Mouse (Mus musculus) A20 (cell line): ENCODE data around the gene Gstm4.
"Not testable (repeated sequence)": the region's sequence is repeated elsewhere in the genome, so short reads cannot be mapped to it uniquely, and the experiment has no call there.

Source experiments
- DNase-seq: peaks from one replicate; pipeline ENCODE4 v3.0.0-alpha.2; 2011; ENCODE audit warnings: low read depth, low spot score

Gene Gstm4

GRCm38 (mm10) chr3:108070295-108071293 lies 25.9 kb upstream of the Gstm4 start:
- DNase-seq, result peak; percentile 73

DNA sequence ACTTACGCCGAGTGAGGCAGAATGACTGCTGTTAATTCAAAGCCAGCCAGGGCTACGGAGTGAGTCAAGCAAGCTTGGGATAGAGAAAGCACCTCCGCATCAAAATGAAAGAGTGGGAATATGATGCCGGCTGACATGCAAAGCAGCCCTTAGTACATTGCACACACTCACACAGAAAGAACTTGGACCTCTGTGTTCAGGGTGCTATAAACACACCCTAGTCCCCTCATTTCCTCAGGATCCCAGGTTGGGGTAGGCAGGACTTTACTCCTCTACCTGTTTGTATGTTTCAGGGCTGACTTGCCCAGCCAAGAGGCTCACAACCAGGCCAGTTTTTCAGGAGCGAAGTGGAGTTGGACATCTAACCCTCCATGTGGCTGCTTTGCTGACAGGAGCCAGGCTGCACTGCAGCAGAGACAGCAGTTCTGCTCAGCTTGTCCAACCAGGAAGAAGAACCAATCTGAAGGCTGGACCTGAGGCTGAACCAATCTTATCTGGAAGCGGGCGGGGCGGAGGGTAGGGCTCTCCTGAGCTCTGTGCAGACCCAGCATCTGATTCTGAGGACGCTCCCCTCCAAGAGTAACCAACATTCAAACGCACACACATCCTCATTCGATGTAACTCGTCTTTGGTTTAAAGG lies 24.7 kb upstream of the Gstm4 start:
- no peak for DNase-seq

DNA sequence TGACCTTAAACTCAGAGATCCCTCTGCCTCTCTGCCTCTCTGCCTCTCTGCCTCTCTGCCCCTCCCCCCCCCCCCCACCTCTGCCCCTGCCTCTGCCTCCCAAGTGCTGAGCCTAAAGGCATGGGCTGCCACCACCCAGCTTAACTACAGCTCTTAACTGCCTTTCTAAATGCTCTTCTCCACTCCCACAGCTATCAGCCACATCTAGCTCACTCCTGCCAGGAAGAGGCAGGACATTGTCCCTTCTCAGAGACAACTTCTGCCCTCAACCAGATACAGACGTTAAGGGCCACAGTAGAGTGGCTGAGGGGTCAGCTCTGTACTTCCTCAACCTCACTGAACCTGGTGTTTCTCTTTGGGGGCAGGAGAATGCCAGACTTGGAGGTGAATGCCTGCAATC lies 24.1 kb upstream of the Gstm4 start:
- DNase-seq, result no peak

DNA sequence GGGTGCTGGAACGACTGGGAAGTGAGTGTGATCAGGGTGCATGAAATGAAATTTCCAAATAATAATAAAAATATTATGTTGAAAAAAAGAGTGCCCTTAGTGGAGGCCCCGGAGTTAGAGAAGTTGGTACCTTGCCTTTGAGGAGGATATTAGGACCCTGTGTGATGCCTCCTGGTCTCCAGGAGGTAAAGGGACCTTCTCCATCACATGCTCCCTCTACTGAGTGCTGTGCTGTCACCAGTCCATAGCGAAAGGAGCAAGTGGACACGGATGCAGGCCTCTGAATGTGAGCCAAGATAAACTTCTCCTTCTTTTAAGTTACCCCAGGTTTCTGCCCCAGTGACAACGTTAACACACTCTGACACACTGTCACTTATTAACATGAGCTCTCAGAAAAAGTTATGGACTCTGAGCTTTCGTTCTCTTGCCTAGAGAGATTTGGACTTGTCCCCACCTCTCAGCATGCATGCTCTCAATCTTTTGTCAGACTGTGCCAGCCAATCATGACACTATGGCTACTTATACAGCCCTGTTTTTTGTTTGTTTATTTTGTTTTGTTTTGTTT lies 22.8 kb upstream of the Gstm4 start:
- no peak for DNase-seq

GRCm38 (mm10) chr3:108065551-108065950 lies 20.9 kb upstream of the Gstm4 start:
- no peak for DNase-seq

DNA sequence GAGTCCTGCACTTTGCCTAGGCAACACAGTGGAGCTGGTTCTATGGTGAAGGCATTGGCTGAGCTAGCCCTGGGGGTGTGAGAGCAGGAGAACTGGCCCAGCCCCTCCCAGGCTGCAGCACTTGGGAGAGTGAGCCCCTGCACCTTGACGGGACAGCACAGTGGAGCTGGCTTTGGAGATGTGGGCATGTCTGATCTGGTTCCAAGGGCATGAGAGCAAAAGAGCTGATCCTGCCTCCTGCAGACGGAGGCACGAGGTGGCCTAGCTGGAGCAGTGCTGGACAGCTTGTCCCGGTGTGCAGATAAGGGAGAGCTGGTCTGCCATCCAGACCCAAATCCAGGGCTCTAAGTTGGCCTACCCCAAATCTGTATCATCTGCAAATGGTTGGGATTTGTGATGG lies 20.0 kb upstream of the Gstm4 start:
- DNase-seq, result no peak

DNA sequence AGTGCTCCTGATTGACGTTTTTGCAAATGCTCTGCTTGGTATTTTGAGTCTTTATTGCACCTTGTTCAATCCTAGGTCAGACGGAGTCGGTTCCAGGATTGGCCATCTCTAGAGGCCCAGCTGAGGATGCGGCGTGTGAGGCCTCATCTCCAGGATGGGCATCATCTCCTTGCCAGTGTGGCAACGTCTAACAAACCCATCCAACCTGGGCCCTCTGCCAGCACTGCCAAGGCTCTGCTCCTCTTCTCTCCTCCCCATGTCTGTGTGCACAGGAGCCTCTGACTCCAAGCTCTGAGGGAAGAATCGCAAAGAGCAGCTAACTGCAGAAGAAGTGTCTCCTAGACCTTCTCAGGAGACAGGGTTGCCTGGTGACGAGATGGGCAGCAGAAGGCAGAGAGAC lies 18.0 kb upstream of the Gstm4 start:
- DNase-seq, result no peak

DNA sequence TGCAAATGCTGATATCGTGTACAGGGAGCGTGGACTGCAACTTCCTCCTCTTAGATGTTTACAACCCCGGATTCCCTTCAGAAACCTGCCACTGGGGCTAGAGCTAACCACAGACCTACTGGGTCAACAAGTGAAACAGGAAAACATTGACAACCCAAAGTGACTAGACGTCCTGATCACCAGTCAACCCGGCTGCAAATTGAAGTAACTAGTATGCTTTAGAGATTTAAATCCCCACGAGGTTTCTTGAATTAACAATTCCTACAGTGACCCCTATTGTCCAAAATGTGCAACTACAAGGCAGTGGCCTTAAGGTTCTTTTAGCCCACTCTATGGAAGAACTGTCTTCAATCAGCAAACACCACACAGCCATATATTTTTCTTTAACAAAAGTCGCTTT lies 16.7 kb upstream of the Gstm4 start:
- DNase-seq, result peak; percentile 81

- no peak for DNase-seq
Measured at GRCm38 (mm10) chr3:108050493-108050892, 5.8 kb upstream of the Gstm4 start.

GRCm38 (mm10) chr3:108048306-108048705 lies 3.6 kb upstream of the Gstm4 start:
- no peak for DNase-seq

GRCm38 (mm10) chr3:108046944-108047655 lies 2.4 kb upstream of the Gstm4 start:
- DNase-seq, result no peak

- DNase-seq, result no peak
Measured at GRCm38 (mm10) chr3:108033156-108033555, 11.5 kb downstream of the Gstm4 start.

DNA sequence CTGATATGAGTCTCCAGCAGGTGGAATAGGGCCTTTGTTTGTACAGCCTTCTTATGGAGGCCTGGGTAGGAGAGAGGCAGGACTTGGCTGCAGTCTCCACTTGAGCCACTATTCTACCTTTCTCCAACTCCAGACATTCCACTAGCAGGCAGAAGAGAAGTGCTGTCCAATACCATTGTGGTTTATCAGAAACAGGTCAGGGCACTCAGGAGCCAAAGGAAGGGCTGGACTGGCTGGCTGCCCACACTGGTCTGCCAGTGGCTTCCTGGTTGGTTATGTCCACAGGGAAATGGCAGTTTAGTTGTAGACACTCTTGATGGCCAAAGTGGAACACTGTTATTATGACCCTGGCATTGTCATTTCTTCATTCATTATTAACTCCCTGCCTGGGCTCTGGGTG lies 12.6 kb downstream of the Gstm4 start:
- no peak for DNase-seq

DNA sequence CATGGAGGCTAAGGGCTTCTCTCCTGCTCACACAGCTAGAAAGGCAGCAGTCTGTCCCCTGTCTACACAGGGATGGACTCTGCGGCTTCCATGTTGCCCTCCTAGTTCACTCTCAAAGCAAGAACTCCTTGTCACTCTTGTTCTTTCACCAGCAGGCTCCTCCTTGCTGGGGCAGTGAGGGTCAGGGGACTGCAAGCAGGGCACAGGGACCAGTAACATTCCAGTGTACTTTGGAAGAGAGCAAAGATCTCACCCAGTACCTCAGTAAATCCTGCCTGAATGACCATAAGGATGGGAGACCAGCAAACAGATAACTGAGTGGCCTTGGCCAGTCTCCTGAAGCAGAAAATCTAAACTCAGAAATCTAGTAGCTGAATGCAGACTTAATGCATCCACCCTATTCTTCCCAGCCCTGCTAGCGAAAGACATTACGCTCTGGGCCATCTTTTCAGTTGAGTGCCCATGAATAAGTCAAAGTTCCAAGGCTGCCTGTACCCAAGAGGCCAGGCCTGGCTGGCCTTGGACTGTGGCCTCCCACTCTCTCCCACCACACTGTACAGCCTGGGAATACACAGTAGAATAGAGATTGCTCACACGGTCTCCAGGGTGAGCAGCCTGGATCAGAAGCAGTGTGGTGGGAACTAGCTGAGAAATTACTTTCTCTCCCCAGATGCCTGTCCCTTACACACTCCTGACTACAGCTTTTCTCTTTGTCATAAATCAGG lies 15.9 kb downstream of the Gstm4 start:
- no peak for DNase-seq

DNA sequence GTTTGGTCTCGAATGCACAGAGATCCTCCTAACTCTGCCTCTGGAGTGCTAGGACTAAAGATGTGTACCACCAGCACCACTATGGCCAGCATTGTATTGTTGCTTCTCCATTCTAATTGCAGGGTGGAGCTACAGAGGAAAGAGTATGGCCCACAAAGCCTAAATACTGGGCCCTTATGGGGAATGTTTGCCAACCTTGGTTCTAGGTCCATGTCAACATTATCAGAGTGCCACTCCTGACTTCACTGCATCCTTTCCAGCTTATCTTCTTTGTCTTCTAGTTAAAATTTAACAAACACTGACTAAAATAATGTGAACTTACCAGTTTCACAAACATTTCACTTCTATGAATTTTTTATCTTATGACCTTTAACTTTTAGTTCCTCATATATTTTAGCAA lies 18.1 kb downstream of the Gstm4 start:
- no peak for DNase-seq

GRCm38 (mm10) chr3:108026049-108026448 lies 18.6 kb downstream of the Gstm4 start:
- DNase-seq, result no peak

GRCm38 (mm10) chr3:108025318-108025717 lies 19.4 kb downstream of the Gstm4 start:
- no peak for DNase-seq

- DNase-seq, result no peak
Measured at GRCm38 (mm10) chr3:108022650-108023049, 22.0 kb downstream of the Gstm4 start.

DNA sequence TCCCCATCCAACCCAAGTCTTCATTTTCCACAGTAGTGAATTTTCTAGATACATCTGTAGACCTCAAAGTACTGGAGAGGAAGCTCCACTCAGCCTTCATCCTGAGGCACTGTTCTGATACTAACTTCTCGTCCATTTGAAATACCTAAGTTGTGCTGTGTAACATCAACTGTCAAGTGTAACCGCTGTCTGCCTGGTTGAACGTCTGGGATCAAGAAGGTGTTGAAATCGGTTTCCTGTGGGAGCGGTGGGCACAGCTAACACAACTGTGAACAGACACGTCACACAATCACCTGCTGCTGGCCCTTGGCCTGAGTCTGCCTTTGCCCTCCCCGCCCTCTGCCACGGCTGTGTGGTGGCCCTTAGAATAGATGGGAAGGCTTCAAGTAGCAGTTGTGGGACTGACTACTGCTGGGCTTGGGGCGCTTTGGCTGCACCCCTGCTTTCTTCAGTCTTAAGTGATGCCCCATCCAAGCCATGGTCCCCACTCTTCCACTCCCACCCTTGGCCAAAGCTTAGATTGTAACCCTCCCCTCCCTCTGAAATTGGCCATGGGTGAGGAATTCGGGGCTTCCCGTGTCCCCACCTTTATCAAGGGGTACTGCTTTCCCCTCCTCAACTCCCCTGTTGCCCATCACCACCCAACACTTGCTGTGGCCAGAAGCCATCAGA lies 24.2 kb downstream of the Gstm4 start:
- DNase-seq, result not testable (repeated sequence)

GRCm38 (mm10) chr3:108019226-108019625 lies 25.5 kb downstream of the Gstm4 start:
- DNase-seq, result not testable (repeated sequence)
